Mouse (Mus musculus) embryonic fibroblast, embryonic 13.5 days (primary cell): ENCODE data around the gene Snx22. TPM values are rescaled to one million over a fixed set of nuclear protein-coding genes. Genes with fewer than 3 reads are reported as not detected.

Experiments used
- H3K27ac ChIP-seq: 2 replicates; pipeline ENCODE4 v1.5.1; 2012; ENCODE audit warnings: low read length, control low read depth, inconsistent platforms; ENCODE audit not compliant: insufficient read depth
- H3K4me1 ChIP-seq: 2 replicates; pipeline ENCODE4 v1.6.1; 2011; ENCODE audit warnings: low read length; ENCODE audit not compliant: control insufficient read depth, insufficient read depth
- H3K4me3 ChIP-seq: 2 replicates; pipeline ENCODE4 v1.5.1; 2011; ENCODE audit warnings: mild to moderate bottlenecking, control low read depth, low read length; ENCODE audit not compliant: insufficient read depth
- CTCF ChIP-seq: IDR thresholded peaks from 2 replicates; pipeline ENCODE4 v1.5.1; 2011; ENCODE audit warnings: mild to moderate bottlenecking, control low read depth, low read length, moderate library complexity, borderline replicate concordance; ENCODE audit not compliant: insufficient read depth
- POLR2A ChIP-seq: IDR thresholded peaks from 2 replicates; pipeline ENCODE4 v1.6.1; 2011; ENCODE audit warnings: low read depth, mild to moderate bottlenecking, control low read depth, low read length, moderate library complexity
- polyA plus RNA-seq: library from polyadenylated mRNA; stranded (reverse); fragments of >200 nt; gene quantifications from 2 replicates; pipeline ENCODE4 v1.2.4, GENCODE M21; 2011; ENCODE audit warnings: low read depth; ENCODE audit not compliant: missing spikeins, insufficient read length

Snx22 gene
- polyA plus RNA-seq, 1 experiment, result 0.33 TPM

- H3K4me1 ChIP-seq, result no peaks in the 10 kb centered on the region
- peak within 1 kb of the TSS; percentile 35; the same call in 1 of the 2 replicates for H3K27ac ChIP-seq
- TF ChIP-seq CTCF (no peak), POLR2A (peak; percentile 98)
- H3K4me3 ChIP-seq, result peak within 1 kb of the TSS; percentile 88
These were observed 9.8 kb downstream of the Snx22 start, which contains the start of gene Ppib for GRCm38 (mm10) chr9:66059583-66060307. Gene Ppib (plus strand): TSS chr9:66060222.

- Histone ChIP-seq H3K27ac (no peak overlapping the region), H3K4me3 (no peak overlapping the region), H3K4me1 (no peaks in the 10 kb centered on the region)
- TF ChIP-seq CTCF, result no peak
- no peak for TF ChIP-seq POLR2A
These were observed 15.9 kb downstream of the Snx22 start for GRCm38 (mm10) chr9:66053620-66054019.

- TF ChIP-seq CTCF (no peak), POLR2A (no peak)
- Histone ChIP-seq H3K4me3 (no peak overlapping the region), H3K27ac (no peak overlapping the region), H3K4me1 (no peaks in the 10 kb centered on the region)
These were observed 16.8 kb downstream of the Snx22 start for GRCm38 (mm10) chr9:66052731-66053130.

GRCm38 (mm10) chr9:66051493-66051892 is 18.0 kb downstream of the Snx22 start:
- Histone ChIP-seq H3K4me3 (no peak overlapping the region), H3K27ac (no peak overlapping the region), H3K4me1 (no peaks in the 10 kb centered on the region)
- no peak for TF ChIP-seq POLR2A
- no peak for TF ChIP-seq CTCF

- Histone ChIP-seq H3K4me1 (no peaks in the 10 kb centered on the region), H3K4me3 (no peak overlapping the region), H3K27ac (no peak overlapping the region)
- TF ChIP-seq POLR2A (no peak), CTCF (no peak)
These were observed 19.5 kb downstream of the Snx22 start for GRCm38 (mm10) chr9:66049931-66050601.

GRCm38 (mm10) chr9:66043241-66043640 is 26.3 kb downstream of the Snx22 start:
- TF ChIP-seq CTCF (no peak), POLR2A (no peak)
- H3K4me1 ChIP-seq, result no peaks in the 10 kb centered on the region
- H3K27ac ChIP-seq, result no peak overlapping the region
- no peak overlapping the region for H3K4me3 ChIP-seq

GRCm38 (mm10) chr9:66042331-66042730 is 27.2 kb downstream of the Snx22 start:
- no peak overlapping the region for H3K4me3 ChIP-seq
- H3K27ac ChIP-seq, result no peak overlapping the region
- no peaks in the 10 kb centered on the region for H3K4me1 ChIP-seq
- TF ChIP-seq POLR2A (no peak), CTCF (no peak)

GRCm38 (mm10) chr9:66040801-66041200 is 28.7 kb downstream of the Snx22 start:
- Histone ChIP-seq H3K4me1 (no peaks in the 10 kb centered on the region), H3K27ac (no peak overlapping the region), H3K4me3 (no peak overlapping the region)
- no peak for TF ChIP-seq CTCF
- no peak for TF ChIP-seq POLR2A

- H3K4me3 ChIP-seq, result no peak overlapping the region
- no peak overlapping the region for H3K27ac ChIP-seq
- no peak for TF ChIP-seq POLR2A
- no peak for TF ChIP-seq CTCF
- no peaks in the 10 kb centered on the region for H3K4me1 ChIP-seq
These were observed 30.2 kb downstream of the Snx22 start for GRCm38 (mm10) chr9:66039290-66039689.

GRCm38 (mm10) chr9:66038581-66038980 is 30.9 kb downstream of the Snx22 start:
- no peak overlapping the region for H3K4me3 ChIP-seq
- H3K27ac ChIP-seq, result no peak overlapping the region
- TF ChIP-seq CTCF, result no peak
- TF ChIP-seq POLR2A, result no peak
- no peaks in the 10 kb centered on the region for H3K4me1 ChIP-seq

GRCm38 (mm10) chr9:66038082-66038481 is 31.4 kb downstream of the Snx22 start:
- no peak for TF ChIP-seq POLR2A
- no peak for TF ChIP-seq CTCF
- Histone ChIP-seq H3K4me1 (no peaks in the 10 kb centered on the region), H3K4me3 (no peak overlapping the region), H3K27ac (no peak overlapping the region)
